In genomic region chr17:5269302-5269701, GRCm38 (mm10) we compare ENCODE assay signal across 14 mouse cellular contexts.
DNase-seq lines count a peak whose midpoint lies in the region; ATAC-seq and TF ChIP-seq lines count a peak whose summit lies in the region.
"Had no signal": no experiment of that assay in that cellular context is flagged by ENCODE, and none has a peak within 500 bp of the region (broad histone marks: within the 10 kb centered on the region; RNA-seq: fewer than 3 reads in every experiment).

No protein-coding gene starts in this region.

- peak; percentile 54 to 78 for DNase-seq in adrenal gland, adult (ENCODE audit: inconsistent age in 2 of 2, low spot score in 1 of 2)
- no peak for DNase-seq in adrenal gland, postnatal 4 days (ENCODE audit: low spot score in 2 of 2)
- peak; percentile 37 for DNase-seq in kidney, postnatal 0 days (ENCODE audit: low spot score)
- no peak for DNase-seq in kidney, adult 9 months
- DNase-seq in neural tube, embryonic 10.5 days (ENCODE audit: extremely low spot score, low spot score): no peak
- no peak for DNase-seq in right cerebral cortex, postnatal 4 days
- DNase-seq: cerebellum, postnatal 10 days; gastrocnemius, postnatal 14 days; heart, adult 2 months; layer of hippocampus, postnatal 36 days; lung, adult 18-20 months had no signal

- no peaks in the 10 kb centered on the region for H3K27me3 ChIP-seq in kidney, postnatal 0 days (ENCODE audit: insufficient read depth, low read length)
- no peaks in the 10 kb centered on the region for H3K27me3 ChIP-seq in neural tube, embryonic 13.5 days
- H3K27me3 ChIP-seq in neural tube, embryonic 15.5 days (replicated peaks): no peaks in the 10 kb centered on the region
- H3K27me3 ChIP-seq: neural tube, embryonic 12.5 days had no signal

- no peak overlapping the region for H3K4me2 ChIP-seq in kidney, postnatal 0 days (ENCODE audit: low read length)
- H3K4me2 ChIP-seq in neural tube, embryonic 13.5 days: no peak overlapping the region
- no peak overlapping the region for H3K4me2 ChIP-seq in neural tube, embryonic 15.5 days
- H3K4me2 ChIP-seq: neural tube, embryonic 12.5 days had no signal

- no peak overlapping the region for H3K4me3 ChIP-seq in kidney, postnatal 0 days (replicated peaks; ENCODE audit: low read depth, low read length)
- no peak overlapping the region for H3K4me3 ChIP-seq in neural tube, embryonic 13.5 days
- no peak overlapping the region for H3K4me3 ChIP-seq in neural tube, embryonic 15.5 days (replicated peaks)
- H3K4me3 ChIP-seq: heart, adult 2 months; neural tube, embryonic 12.5 days had no signal

- no peak for TF ChIP-seq CTCF in kidney, postnatal 0 days (IDR thresholded peaks at IDR 0.05; ENCODE audit: low read depth)

- 62% methylated on average over 10 of the region's 10 CpGs for WGBS in kidney, postnatal 0 days
- 55% methylated on average over 10 of the region's 10 CpGs for WGBS in neural tube, embryonic 13.5 days
- WGBS in neural tube, embryonic 15.5 days: 50% methylated on average over 10 of the region's 10 CpGs

- ATAC-seq in kidney, postnatal 0 days (replicated peaks; ENCODE audit: low FRiP score, low read depth): no peak; the same call in 1 of the 2 replicates
- ATAC-seq in neural tube, embryonic 13.5 days (ENCODE audit: low read depth): no peak
- no peak for ATAC-seq in neural tube, embryonic 15.5 days (ENCODE audit: low FRiP score)

- H3K36me3 ChIP-seq in kidney, postnatal 0 days (ENCODE audit: insufficient read depth, low read length): peaks cover 13% of the 10 kb centered on the region; the same call in 1 of the 2 replicates
- peaks cover 10% of the 10 kb centered on the region; the same call in 1 of the 2 replicates for H3K36me3 ChIP-seq in neural tube, embryonic 13.5 days
- H3K36me3 ChIP-seq in neural tube, embryonic 15.5 days: peaks cover 2% of the 10 kb centered on the region; the same call in 1 of the 2 replicates

- 0 out of 2 replicates have a peak, but pooled peaks cover 3% of the 10 kb centered on the region for H3K4me1 ChIP-seq in kidney, postnatal 0 days (replicated peaks; ENCODE audit: insufficient read depth, low read length)
- peaks cover 65% of the 10 kb centered on the region for H3K4me1 ChIP-seq in neural tube, embryonic 13.5 days (replicated peaks)
- H3K4me1 ChIP-seq in neural tube, embryonic 15.5 days: peaks cover 47% of the 10 kb centered on the region

- H3K9me3 ChIP-seq in kidney, postnatal 0 days (replicated peaks; ENCODE audit: low read length): no peaks in the 10 kb centered on the region
- H3K9me3 ChIP-seq in neural tube, embryonic 13.5 days: no peaks in the 10 kb centered on the region
- H3K9me3 ChIP-seq in neural tube, embryonic 15.5 days (replicated peaks): no peaks in the 10 kb centered on the region
- H3K9me3 ChIP-seq: neural tube, embryonic 12.5 days had no signal

- no peak overlapping the region; the same call in 1 of the 2 replicates for H3K27ac ChIP-seq in kidney, postnatal 0 days
- peak overlapping the region; percentile 42; the same call in 1 of the 2 replicates for H3K27ac ChIP-seq in neural tube, embryonic 13.5 days (replicated peaks)
- peak overlapping the region; percentile 37; the same call in 1 of the 2 replicates for H3K27ac ChIP-seq in neural tube, embryonic 15.5 days (replicated peaks)
- H3K27ac ChIP-seq: heart, adult 2 months; neural tube, embryonic 12.5 days had no signal

- H3K9ac ChIP-seq in kidney, postnatal 0 days (ENCODE audit: low read depth, low read length): no peak overlapping the region
- no peak overlapping the region for H3K9ac ChIP-seq in neural tube, embryonic 13.5 days
- H3K9ac ChIP-seq in neural tube, embryonic 15.5 days (replicated peaks): 0 out of 2 replicates have a peak overlapping the region, but pooled peaks have one; percentile 20
- H3K9ac ChIP-seq: neural tube, embryonic 12.5 days had no signal

Comparison
In these comparisons a context has a peak if more than half of its experiments do, and no peak if none do; other contexts are left out.
1. DNase-seq: peak in adrenal gland, adult (2 of 2) and kidney, postnatal 0 days (single experiment); none in adrenal gland, postnatal 4 days (0 of 2), kidney, adult 9 months (single experiment), neural tube, embryonic 10.5 days (single experiment) and right cerebral cortex, postnatal 4 days (single experiment).